8 mouse cellular contexts compared by ENCODE assay signal in genomic region chr13:65113239-65113638, GRCm38 (mm10). TPM values are rescaled to one million over a fixed set of nuclear protein-coding genes. Genes with fewer than 3 reads are reported as not detected.
DNase-seq lines count a peak whose midpoint lies in the region; ATAC-seq and TF ChIP-seq lines count a peak whose summit lies in the region.

No protein-coding gene starts in this region.

- no peaks in the 10 kb centered on the region for H3K27me3 ChIP-seq in kidney, postnatal 0 days (ENCODE audit: insufficient read depth, low read length)
- H3K27me3 ChIP-seq in hindbrain, postnatal 0 days (ENCODE audit: insufficient read depth, low read length), result no peaks in the 10 kb centered on the region
- no peaks in the 10 kb centered on the region for H3K27me3 ChIP-seq in midbrain, postnatal 0 days (ENCODE audit: insufficient read depth, low read length)

- H3K4me1 ChIP-seq in kidney, postnatal 0 days (replicated peaks; ENCODE audit: insufficient read depth, low read length), result no peaks in the 10 kb centered on the region
- H3K4me1 ChIP-seq in cortical plate, adult 2 months (ENCODE audit: control insufficient read depth, insufficient read depth, low read length), result no peaks in the 10 kb centered on the region
- H3K4me1 ChIP-seq in hindbrain, postnatal 0 days (ENCODE audit: insufficient read depth, low read length), result peaks cover 8% of the 10 kb centered on the region; the same call in 1 of the 2 replicates
- H3K4me1 ChIP-seq in midbrain, postnatal 0 days (ENCODE audit: insufficient read depth, low read length), result peaks cover 3% of the 10 kb centered on the region; the same call in 1 of the 2 replicates

- no peaks in the 10 kb centered on the region for H3K9me3 ChIP-seq in kidney, postnatal 0 days (replicated peaks; ENCODE audit: low read length)
- no peaks in the 10 kb centered on the region for H3K9me3 ChIP-seq in hindbrain, postnatal 0 days (ENCODE audit: low read length)
- no peaks in the 10 kb centered on the region for H3K9me3 ChIP-seq in midbrain, postnatal 0 days (ENCODE audit: low read length)

- no peaks in the 10 kb centered on the region for H3K36me3 ChIP-seq in kidney, postnatal 0 days (ENCODE audit: insufficient read depth, low read length)
- H3K36me3 ChIP-seq in hindbrain, postnatal 0 days (ENCODE audit: insufficient read depth, low read length), result no peaks in the 10 kb centered on the region
- H3K36me3 ChIP-seq in midbrain, postnatal 0 days (ENCODE audit: insufficient read depth, low read length), result no peaks in the 10 kb centered on the region

- WGBS in kidney, postnatal 0 days, result 60% methylated on average over 3 of the region's 3 CpGs
- WGBS in hindbrain, postnatal 0 days, result 48% methylated on average over 3 of the region's 3 CpGs
- 61% methylated on average over 3 of the region's 3 CpGs for WGBS in midbrain, postnatal 0 days

- DNase-seq in kidney, postnatal 0 days (ENCODE audit: low spot score), result no peak
- DNase-seq in kidney, postnatal 10 days, result no peak
- peak; percentile 24 for DNase-seq in hindbrain, postnatal 0 days (ENCODE audit: low spot score)
- peak; percentile 6 for DNase-seq in midbrain, postnatal 0 days (ENCODE audit: low spot score)
- no peak for DNase-seq in layer of hippocampus, postnatal 14 days (ENCODE audit: low spot score in 2 of 2)
- DNase-seq in retina, postnatal 1 day, result no peak
- no peak for DNase-seq in kidney, adult 11 months

- no peak for TF ChIP-seq CTCF in kidney, postnatal 0 days (IDR thresholded peaks at IDR 0.05; ENCODE audit: low read depth)
- no peak for TF ChIP-seq CTCF in cortical plate, adult 2 months (IDR thresholded peaks at IDR 0.05; ENCODE audit: extremely low read depth, insufficient read depth, low read length)
- no peak; the same call in 1 of the 2 replicates for TF ChIP-seq CTCF in hindbrain, postnatal 0 days (IDR thresholded peaks at IDR 0.05; ENCODE audit: low read depth)
- TF ChIP-seq CTCF in midbrain, postnatal 0 days (IDR thresholded peaks at IDR 0.05), result no peak

- TF ChIP-seq POLR2A in cortical plate, adult 2 months (IDR thresholded peaks at IDR 0.05; ENCODE audit: extremely low read depth, insufficient read depth, low read length), result no peak

- ATAC-seq in kidney, postnatal 0 days (replicated peaks; ENCODE audit: low FRiP score, low read depth), result peak; percentile 55
- ATAC-seq in hindbrain, postnatal 0 days, result peak; percentile 65
- ATAC-seq in midbrain, postnatal 0 days (ENCODE audit: low FRiP score), result peak; percentile 52

- H3K4me3 ChIP-seq in kidney, postnatal 0 days (replicated peaks; ENCODE audit: low read depth, low read length), result peak overlapping the region; percentile 87
- H3K4me3 ChIP-seq in cortical plate, adult 2 months (ENCODE audit: insufficient read depth, low read length), result peak overlapping the region; percentile 86
- peak overlapping the region; percentile 94 for H3K4me3 ChIP-seq in hindbrain, postnatal 0 days (ENCODE audit: low read length)
- H3K4me3 ChIP-seq in midbrain, postnatal 0 days (ENCODE audit: low read depth, low read length), result peak overlapping the region; percentile 73

- peak overlapping the region; percentile 68 for H3K4me2 ChIP-seq in kidney, postnatal 0 days (ENCODE audit: low read length)
- H3K4me2 ChIP-seq in hindbrain, postnatal 0 days (ENCODE audit: low read depth, low read length), result peak overlapping the region; percentile 85
- H3K4me2 ChIP-seq in midbrain, postnatal 0 days (ENCODE audit: low read depth, low read length, poor library complexity, severe bottlenecking), result peak overlapping the region; percentile 86

- peak overlapping the region; percentile 94 for H3K9ac ChIP-seq in kidney, postnatal 0 days (ENCODE audit: low read depth, low read length)
- peak overlapping the region; percentile 89 for H3K9ac ChIP-seq in hindbrain, postnatal 0 days (replicated peaks; ENCODE audit: low read length)
- H3K9ac ChIP-seq in midbrain, postnatal 0 days (replicated peaks; ENCODE audit: low read length, poor library complexity, severe bottlenecking), result peak overlapping the region; percentile 81

- H3K27ac ChIP-seq in kidney, postnatal 0 days, result peak overlapping the region; percentile 96
- H3K27ac ChIP-seq in cortical plate, adult 2 months (ENCODE audit: insufficient read depth, low read length), result no peak overlapping the region
- H3K27ac ChIP-seq in hindbrain, postnatal 0 days, result peak overlapping the region; percentile 86
- H3K27ac ChIP-seq in midbrain, postnatal 0 days (ENCODE audit: low read depth, low read length), result peak overlapping the region; percentile 64

RNA-seq across cellular contexts. Expression of gene Mfsd14b, which starts 0.5 kb away (rescaled TPM):
- 52.4 and 53.9 TPM in 2 replicates for polyA plus RNA-seq in kidney, postnatal 0 days (2015; fragmentation: Nextera tagmentation; extraction: Ambion mirVana)
- 26.8 and 27.2 TPM in 2 replicates for polyA plus RNA-seq in cortical plate, adult 2 months (2012; rRNA removed)
- 37.6 and 39.3 TPM in 2 replicates for total RNA-seq in hindbrain, postnatal 0 days (2014; rRNA removed)
- 21.4 and 22.4 TPM in 2 replicates for polyA plus RNA-seq in hindbrain, postnatal 0 days (2015; fragmentation: Nextera tagmentation; extraction: Ambion mirVana)
- total RNA-seq in midbrain, postnatal 0 days (2014; rRNA removed), result 36.4 and 42.2 TPM in 2 replicates
- polyA plus RNA-seq in midbrain, postnatal 0 days (2015; fragmentation: Nextera tagmentation; extraction: Ambion mirVana), result 18.2 and 18.6 TPM in 2 replicates
- total RNA-seq in layer of hippocampus, postnatal 14 days (2021), result 10 to 100 TPM; 32.6 to 36.7 TPM

RNA-seq across cellular contexts. Expression of gene Olfr465-ps1, which starts 24.6 kb away (rescaled TPM):
- not detected in 2 replicates for polyA plus RNA-seq in kidney, postnatal 0 days (2015; fragmentation: Nextera tagmentation; extraction: Ambion mirVana)
- polyA plus RNA-seq in cortical plate, adult 2 months (2012; rRNA removed), result not detected in 2 replicates
- not detected in 2 replicates for total RNA-seq in hindbrain, postnatal 0 days (2014; rRNA removed)
- polyA plus RNA-seq in hindbrain, postnatal 0 days (2015; fragmentation: Nextera tagmentation; extraction: Ambion mirVana), result not detected in 2 replicates
- total RNA-seq in midbrain, postnatal 0 days (2014; rRNA removed), result not detected in 2 replicates
- polyA plus RNA-seq in midbrain, postnatal 0 days (2015; fragmentation: Nextera tagmentation; extraction: Ambion mirVana), result not detected in 2 replicates
- not detected for total RNA-seq in layer of hippocampus, postnatal 14 days (2021)

RNA-seq across cellular contexts. Expression of gene Olfr466, which starts 36.8 kb away (rescaled TPM):
- polyA plus RNA-seq in kidney, postnatal 0 days (2015; fragmentation: Nextera tagmentation; extraction: Ambion mirVana), result not detected in 2 replicates
- not detected in 2 replicates for polyA plus RNA-seq in cortical plate, adult 2 months (2012; rRNA removed)
- not detected in 2 replicates for total RNA-seq in hindbrain, postnatal 0 days (2014; rRNA removed)
- not detected in 2 replicates for polyA plus RNA-seq in hindbrain, postnatal 0 days (2015; fragmentation: Nextera tagmentation; extraction: Ambion mirVana)
- not detected in 2 replicates for total RNA-seq in midbrain, postnatal 0 days (2014; rRNA removed)
- polyA plus RNA-seq in midbrain, postnatal 0 days (2015; fragmentation: Nextera tagmentation; extraction: Ambion mirVana), result not detected in 2 replicates
- under 1 TPM in 1 of 2 experiments, not detected in 1; 0.07 TPM for total RNA-seq in layer of hippocampus, postnatal 14 days (2021)

Comparison
In these comparisons a context has a peak if more than half of its experiments do, and no peak if none do; other contexts are left out.
1. DNase-seq: peak in hindbrain, postnatal 0 days (single experiment) and midbrain, postnatal 0 days (single experiment); none in kidney, postnatal 0 days (single experiment), kidney, postnatal 10 days (single experiment), layer of hippocampus, postnatal 14 days (0 of 2), retina, postnatal 1 day (single experiment) and kidney, adult 11 months (single experiment).
2. Peak in every context shown above with its lines, with median percentiles within 50 percentile points of each other: ATAC-seq, H3K4me2 ChIP-seq, H3K4me3 ChIP-seq and H3K9ac ChIP-seq.